Mouse (Mus musculus) intestine, embryonic 16.5 days (tissue): ENCODE measurements at regions not wholly inside any gene's neighbourhood (a gene's known extent, or its start where the extent isn't known, plus 50 kb on each side); places are given as distances from the start of the nearest gene placed in this dataset.
"Not testable (repeated sequence)": the region's sequence is repeated elsewhere in the genome, so short reads cannot be mapped to it uniquely, and the experiment has no call there.

Experiments
- ATAC-seq: fragments of 200-750 bp; cut with Nextera tagmentation; 2 replicates; pipeline ENCODE4 v1.8.0; 2017; ENCODE audit warnings: moderate TSS enrichment, moderate library complexity
- H3K27ac ChIP-seq: fragments of 300-500 bp; sonication (generic); 2 replicates; pipeline ENCODE4 v1.5.1; 2014; ENCODE audit warnings: mild to moderate bottlenecking, low read length
- H3K27me3 ChIP-seq: fragments of 300-500 bp; sonication (generic); replicated peaks from 2 replicates; pipeline ENCODE4 v1.6.1; 2014; ENCODE audit warnings: low read length, control low read depth, mixed read lengths; ENCODE audit not compliant: control insufficient read depth, insufficient read depth
- H3K36me3 ChIP-seq: fragments of 300-500 bp; sonication (generic); 2 replicates; pipeline ENCODE4 v1.6.1; 2014; ENCODE audit warnings: low read length, control low read depth; ENCODE audit not compliant: control insufficient read depth, insufficient read depth
- H3K4me1 ChIP-seq: fragments of 300-500 bp; sonication (generic); 2 replicates; pipeline ENCODE4 v1.6.1; 2014; ENCODE audit warnings: low read length, control low read depth, mixed read lengths; ENCODE audit not compliant: control insufficient read depth, insufficient read depth
- H3K4me2 ChIP-seq: fragments of 300-500 bp; sonication (generic); 2 replicates; pipeline ENCODE4 v1.6.1; 2014; ENCODE audit warnings: low read depth, low read length, control low read depth
- H3K4me3 ChIP-seq: fragments of 300-500 bp; sonication (generic); 2 replicates; pipeline ENCODE4 v1.5.1; 2014; ENCODE audit warnings: mild to moderate bottlenecking, low read length
- H3K9ac ChIP-seq: fragments of 300-500 bp; sonication (generic); 2 replicates; pipeline ENCODE4 v1.6.1; 2014; ENCODE audit warnings: low read depth, low read length
- H3K9me3 ChIP-seq: fragments of 300-500 bp; sonication (generic); 2 replicates; pipeline ENCODE4 v1.6.1; 2016; ENCODE audit warnings: low read length, control low read depth; ENCODE audit not compliant: control insufficient read depth
- WGBS: fragments of 180-500 bp; shearing (Covaris S2); extraction: QIAGEN DNeasy Blood & Tissue Kit; methylation state at CpG from one replicate; pipeline ENCODE4 v1.1.7; 2014; 5-methylcytosine and 5-hydroxymethylcytosine counted together

DNA sequence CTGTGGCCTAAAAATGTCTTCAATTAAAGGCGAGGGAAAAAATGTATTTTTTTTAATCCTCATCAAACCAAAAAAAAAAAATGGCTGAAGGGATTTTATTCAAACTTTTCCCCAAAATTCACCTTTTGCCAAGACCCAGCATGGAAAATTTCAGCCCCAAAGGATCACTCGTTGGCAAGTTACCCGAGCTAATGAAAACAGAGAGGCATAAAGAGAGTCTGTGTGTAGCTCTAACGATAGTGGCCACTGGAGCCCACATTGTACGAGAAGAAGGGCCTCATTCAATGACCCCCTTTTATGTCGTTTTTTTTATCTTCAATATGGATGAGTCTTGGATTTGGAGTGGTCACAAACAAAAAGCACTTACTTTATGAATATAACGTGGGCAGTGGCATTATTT is 116.1 kb upstream of the Klf4 start:
- no peak for ATAC-seq
- no peak overlapping the region for H3K9ac ChIP-seq
- WGBS, result 75% methylated on average over 7 of the region's 7 CpGs

DNA sequence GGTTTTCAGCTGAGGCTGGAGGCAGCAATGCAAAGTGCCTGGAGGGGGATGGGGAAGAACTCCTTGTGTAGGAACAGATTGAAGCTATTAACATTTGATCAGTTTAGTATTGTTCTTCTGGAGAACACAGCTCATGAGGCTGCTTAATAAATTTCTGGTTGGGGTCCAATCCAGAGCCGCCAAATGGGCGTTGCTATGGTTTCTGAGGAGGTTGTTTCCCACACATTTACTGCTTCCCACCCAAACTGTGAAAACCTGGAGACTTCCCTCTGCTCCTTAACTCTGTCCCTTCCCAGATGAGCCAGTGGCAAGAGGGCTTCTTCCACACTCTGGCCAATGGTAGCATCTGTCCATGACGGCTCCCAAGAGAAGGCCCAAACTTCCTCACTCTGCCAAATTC is 113.2 kb upstream of the Klf4 start:
- 81% methylated on average over 3 of the region's 3 CpGs for WGBS
- Histone ChIP-seq H3K4me1 (peaks cover 2% of the 10 kb centered on the region), H3K9me3 (no peaks in the 10 kb centered on the region), H3K27me3 (no peaks in the 10 kb centered on the region; the same call in none of the 2 replicates), H3K27ac (no peak overlapping the region), H3K4me3 (no peak overlapping the region), H3K36me3 (no peaks in the 10 kb centered on the region), H3K9ac (no peak overlapping the region), H3K4me2 (no peak overlapping the region)
- ATAC-seq, result no peak

More for the DNA sequence above, 116.1 kb upstream of the Klf4 start:
- Histone ChIP-seq H3K36me3 (no peaks in the 10 kb centered on the region), H3K9me3 (no peaks in the 10 kb centered on the region), H3K4me2 (no peak overlapping the region), H3K4me3 (no peak overlapping the region), H3K27ac (no peak overlapping the region), H3K4me1 (peaks cover 11% of the 10 kb centered on the region), H3K27me3 (peaks cover 5% of the 10 kb centered on the region)

DNA sequence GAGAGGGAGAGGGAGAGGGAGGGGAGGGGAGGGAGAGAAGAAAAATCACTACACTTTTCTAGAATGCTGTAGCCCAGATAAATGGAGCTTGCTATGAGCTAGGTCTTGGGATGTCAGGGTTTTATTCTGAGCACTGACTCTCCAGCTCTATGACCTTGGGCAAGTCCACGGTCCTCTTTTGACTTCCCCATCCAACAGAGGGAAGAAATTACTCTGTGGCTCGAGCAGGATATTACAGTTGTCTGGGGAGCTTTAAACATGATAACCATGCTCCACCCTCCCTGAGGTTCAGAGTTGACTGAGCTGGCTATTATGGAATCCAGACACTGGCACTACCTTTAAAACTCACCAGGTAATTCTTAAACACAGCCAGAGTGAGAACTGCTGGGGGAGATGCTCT is 112.6 kb upstream of the Klf4 start:
- H3K4me3 ChIP-seq, result no peak overlapping the region
- no peaks in the 10 kb centered on the region for H3K9me3 ChIP-seq
- H3K4me2 ChIP-seq, result no peak overlapping the region
- no peaks in the 10 kb centered on the region for H3K36me3 ChIP-seq
- H3K9ac ChIP-seq, result no peak overlapping the region
- 56% methylated on average over 2 of the region's 2 CpGs for WGBS
- no peaks in the 10 kb centered on the region for H3K4me1 ChIP-seq
- no peak overlapping the region for H3K27ac ChIP-seq
- no peaks in the 10 kb centered on the region; the same call in none of the 2 replicates for H3K27me3 ChIP-seq
- no peak for ATAC-seq

DNA sequence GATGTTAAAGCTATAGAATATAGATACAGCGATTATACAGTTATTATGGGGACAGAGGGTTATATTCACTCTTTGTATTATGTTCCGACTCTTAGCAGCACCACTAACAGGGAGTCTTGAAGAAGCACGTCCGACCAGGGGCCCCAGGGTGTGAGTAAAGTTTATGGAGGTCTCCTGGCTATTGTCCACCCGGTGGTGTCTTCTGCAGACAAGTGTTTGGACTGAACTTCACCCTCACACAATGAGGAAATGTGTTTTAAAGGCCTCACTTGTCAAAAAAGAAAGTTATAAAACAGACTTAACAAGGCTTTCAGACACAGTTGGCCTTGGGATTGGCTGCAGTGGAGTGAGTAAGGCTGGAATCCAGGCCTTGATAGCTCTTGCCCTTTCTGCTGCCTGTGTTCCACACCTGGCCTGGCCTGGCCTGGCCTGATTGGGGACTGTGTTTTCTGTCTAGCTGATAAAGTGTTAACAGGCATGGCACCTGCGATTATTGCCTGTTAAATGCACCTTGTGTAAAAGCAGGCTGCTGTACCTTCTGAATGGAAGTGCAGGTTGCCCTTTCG is 102.8 kb upstream of the Klf4 start:
- no peaks in the 10 kb centered on the region for H3K27me3 ChIP-seq
- H3K36me3 ChIP-seq, result no peaks in the 10 kb centered on the region
- H3K9me3 ChIP-seq, result no peaks in the 10 kb centered on the region
- H3K4me1 ChIP-seq, result 0 out of 2 replicates have a peak, but pooled peaks cover 3% of the 10 kb centered on the region
- H3K4me3 ChIP-seq, result no peak overlapping the region
- 57% methylated on average over 7 of the region's 7 CpGs for WGBS
- ATAC-seq, result peak; percentile 82
- no peak overlapping the region for H3K4me2 ChIP-seq
- no peak overlapping the region for H3K27ac ChIP-seq
- no peak overlapping the region for H3K9ac ChIP-seq

DNA sequence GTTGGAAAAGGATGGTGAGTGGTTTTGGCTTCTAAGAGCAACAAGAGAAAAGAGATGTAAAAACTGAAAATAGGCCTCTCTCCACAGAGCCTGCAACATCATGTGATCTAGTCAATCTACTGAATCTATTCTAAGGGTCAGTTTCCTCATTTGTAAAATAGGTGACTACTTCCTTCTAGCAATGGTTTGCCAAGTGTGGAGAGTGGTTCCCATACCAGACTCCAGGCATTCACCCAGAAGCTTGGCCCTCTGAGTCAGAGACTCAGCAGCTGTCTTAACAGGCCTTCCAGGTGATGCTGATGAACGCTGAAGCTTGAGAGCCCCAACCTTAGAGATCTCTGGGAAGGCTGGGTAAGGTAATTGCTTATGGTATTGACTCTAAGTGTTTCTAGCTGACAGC is 98.9 kb upstream of the Klf4 start:
- 75% methylated on average over 1 of the region's 1 CpGs for WGBS
- H3K9me3 ChIP-seq, result no peaks in the 10 kb centered on the region
- no peak overlapping the region for H3K27ac ChIP-seq
- H3K36me3 ChIP-seq, result no peaks in the 10 kb centered on the region
- H3K4me1 ChIP-seq, result 0 out of 2 replicates have a peak, but pooled peaks cover 3% of the 10 kb centered on the region
- H3K27me3 ChIP-seq, result no peaks in the 10 kb centered on the region
- no peak for ATAC-seq
- H3K4me2 ChIP-seq, result no peak overlapping the region
- H3K9ac ChIP-seq, result no peak overlapping the region
- no peak overlapping the region for H3K4me3 ChIP-seq

DNA sequence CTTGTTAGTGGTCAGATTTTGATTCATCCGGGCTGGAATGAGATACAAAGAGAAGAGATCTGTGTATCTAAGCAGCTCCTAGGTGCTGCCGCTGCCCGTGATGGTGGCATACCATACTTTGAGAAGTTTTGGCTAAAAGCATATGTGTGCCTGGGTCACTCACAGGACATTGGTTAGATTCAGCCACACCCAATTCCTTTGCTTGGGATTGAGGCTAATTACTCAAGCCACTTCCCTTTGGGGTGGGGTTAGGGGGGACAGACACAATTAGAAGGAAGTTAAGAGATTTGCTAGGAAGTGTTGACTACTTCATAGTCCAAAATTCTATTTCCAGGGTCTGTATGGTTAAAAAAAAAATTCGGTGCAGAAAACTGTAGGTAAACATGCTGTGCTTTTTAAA is 97.9 kb upstream of the Klf4 start:
- H3K27ac ChIP-seq, H3K36me3 ChIP-seq, H3K9me3 ChIP-seq, ATAC-seq, H3K4me3 ChIP-seq, H3K4me1 ChIP-seq, H3K4me2 ChIP-seq, H3K9ac ChIP-seq, H3K27me3 ChIP-seq: not testable (repeated sequence)
- WGBS, result 88% methylated on average over 4 of the region's 4 CpGs

DNA sequence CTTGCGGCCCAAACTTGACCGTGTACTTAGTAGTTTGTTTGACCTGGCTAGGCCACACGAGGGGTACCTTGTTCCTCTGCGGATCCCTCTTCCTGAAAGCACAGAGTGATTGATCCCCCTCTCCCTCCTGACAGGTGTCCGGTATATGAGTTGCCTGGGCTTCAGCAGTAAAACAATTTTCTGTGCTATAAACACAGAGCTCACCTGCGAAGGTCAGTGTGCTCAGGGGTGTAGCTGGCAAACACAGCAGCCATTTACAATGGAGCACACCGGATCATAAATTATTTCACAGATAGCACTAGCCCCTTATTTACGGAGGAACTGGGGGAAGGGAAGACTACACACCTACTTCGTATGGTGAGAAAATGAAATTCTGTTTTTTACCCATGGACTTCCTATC is 92.5 kb upstream of the Klf4 start:
- no peaks in the 10 kb centered on the region for H3K9me3 ChIP-seq
- no peak overlapping the region for H3K9ac ChIP-seq
- no peaks in the 10 kb centered on the region for H3K36me3 ChIP-seq
- H3K27ac ChIP-seq, result peak overlapping the region; percentile 29; the same call in 1 of the 2 replicates
- no peak overlapping the region for H3K4me2 ChIP-seq
- 65% methylated on average over 9 of the region's 9 CpGs for WGBS
- no peak overlapping the region for H3K4me3 ChIP-seq
- ATAC-seq, result peak; percentile 87
- 0 out of 2 replicates have a peak, but pooled peaks cover 3% of the 10 kb centered on the region for H3K27me3 ChIP-seq
- no peaks in the 10 kb centered on the region for H3K4me1 ChIP-seq

DNA sequence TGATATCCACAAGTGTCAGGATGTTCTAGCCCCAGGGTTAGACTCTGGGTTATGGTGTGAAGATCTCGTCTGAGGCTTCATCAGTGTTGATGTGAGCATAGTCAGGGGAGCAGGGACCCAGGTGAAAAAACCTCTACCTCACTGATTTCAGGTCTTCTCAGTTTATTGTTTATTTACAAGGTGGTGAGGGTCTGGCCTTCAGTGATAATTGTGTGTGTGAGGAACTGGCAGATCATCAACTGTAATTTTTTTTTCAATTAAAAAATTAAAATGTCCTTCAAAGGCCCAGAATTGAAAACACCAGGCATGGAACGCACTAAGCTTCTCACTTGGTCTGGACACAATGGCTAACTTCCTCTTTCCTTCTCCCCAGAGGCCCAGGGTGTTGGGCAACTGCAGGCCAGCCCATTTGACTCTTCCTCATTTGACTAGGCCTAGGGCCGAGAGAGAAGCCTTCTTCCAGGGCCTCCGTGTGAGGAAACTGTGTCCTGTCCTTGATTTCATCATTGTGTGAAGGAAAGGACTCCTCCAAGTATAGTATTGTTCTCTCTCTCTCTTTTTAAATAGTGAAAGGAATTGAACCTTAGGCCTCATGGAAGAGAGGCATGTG is 91.0 kb upstream of the Klf4 start:
- Histone ChIP-seq H3K36me3 (no peaks in the 10 kb centered on the region), H3K9ac (no peak overlapping the region), H3K4me2 (no peak overlapping the region), H3K27ac (no peak overlapping the region), H3K4me3 (no peak overlapping the region), H3K9me3 (no peaks in the 10 kb centered on the region), H3K4me1 (no peaks in the 10 kb centered on the region), H3K27me3 (0 out of 2 replicates have a peak, but pooled peaks cover 3% of the 10 kb centered on the region)
- 78% methylated on average over 4 of the region's 4 CpGs for WGBS
- no peak; the same call in 1 of the 2 replicates for ATAC-seq

DNA sequence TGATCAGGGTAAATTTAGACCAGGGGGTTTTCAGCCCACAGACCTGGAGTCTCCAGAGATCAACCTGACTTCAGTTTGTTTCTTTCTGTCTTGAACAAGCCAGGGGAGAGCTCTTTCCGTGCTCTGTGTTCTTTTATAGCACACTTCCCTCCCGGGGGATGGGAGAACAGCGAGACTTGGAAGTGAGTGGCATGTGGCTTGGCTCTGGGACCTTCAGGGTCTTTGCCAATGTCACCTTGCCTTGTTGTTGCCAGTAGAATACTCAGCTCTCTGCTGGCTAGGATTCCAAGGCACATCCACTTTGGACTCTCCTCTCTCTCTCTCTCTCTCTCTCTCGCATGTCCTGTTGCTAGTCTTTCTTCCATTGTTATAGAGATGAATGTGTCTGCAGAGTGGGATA is 90.4 kb upstream of the Klf4 start:
- Histone ChIP-seq H3K4me1 (no peaks in the 10 kb centered on the region), H3K27me3 (0 out of 2 replicates have a peak, but pooled peaks cover 3% of the 10 kb centered on the region), H3K9ac (no peak overlapping the region), H3K36me3 (no peaks in the 10 kb centered on the region), H3K27ac (no peak overlapping the region), H3K9me3 (no peaks in the 10 kb centered on the region), H3K4me3 (no peak overlapping the region), H3K4me2 (no peak overlapping the region)
- no peak for ATAC-seq
- 71% methylated on average over 4 of the region's 4 CpGs for WGBS

DNA sequence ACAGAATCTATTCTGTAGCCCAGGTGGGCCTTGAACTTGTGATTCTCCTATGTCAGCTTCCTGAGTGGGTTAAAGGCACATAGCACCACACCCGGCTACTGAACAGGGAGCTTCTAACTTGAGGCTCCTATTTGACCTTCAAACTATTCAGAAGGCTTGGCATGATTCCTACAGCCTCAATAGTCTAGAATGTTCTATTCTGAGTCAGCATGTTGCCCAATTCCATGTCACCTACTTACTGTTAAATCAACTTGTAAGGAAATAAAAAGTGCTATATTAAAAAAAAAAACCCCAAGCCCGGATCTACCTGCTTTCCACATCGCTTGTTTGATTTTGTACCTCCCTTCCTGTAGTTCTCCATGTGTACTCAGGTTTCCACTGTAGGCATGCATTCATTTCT is 87.6 kb upstream of the Klf4 start:
- Histone ChIP-seq H3K9me3 (no peaks in the 10 kb centered on the region), H3K4me2 (no peak overlapping the region), H3K27me3 (0 out of 2 replicates have a peak, but pooled peaks cover 3% of the 10 kb centered on the region), H3K4me3 (no peak overlapping the region), H3K27ac (no peak overlapping the region), H3K36me3 (no peaks in the 10 kb centered on the region), H3K4me1 (no peaks in the 10 kb centered on the region), H3K9ac (no peak overlapping the region)
- 81% methylated on average over 3 of the region's 3 CpGs for WGBS
- ATAC-seq, result no peak
